Mouse (Mus musculus): ENCODE data around the gene Ncstn. TPM values are rescaled to one million over a fixed set of nuclear protein-coding genes. Genes with fewer than 3 reads are reported as not detected.

Ncstn gene
- polyA plus RNA-seq, 1 experiment: 108 TPM

- 70% methylated on average over 8 of the region's 8 CpGs for WGBS
- no peak for DNase-seq (ENCODE audit: low read depth, low spot score)
Measured at GRCm38 (mm10) chr1:172046410-172046809, 36.2 kb downstream of the Ncstn start.

- 69% methylated on average over 2 of the region's 2 CpGs for WGBS
- DNase-seq (ENCODE audit: low read depth, low spot score): no peak
Measured at GRCm38 (mm10) chr1:172029914-172030313, 52.7 kb downstream of the Ncstn start.

DNA sequence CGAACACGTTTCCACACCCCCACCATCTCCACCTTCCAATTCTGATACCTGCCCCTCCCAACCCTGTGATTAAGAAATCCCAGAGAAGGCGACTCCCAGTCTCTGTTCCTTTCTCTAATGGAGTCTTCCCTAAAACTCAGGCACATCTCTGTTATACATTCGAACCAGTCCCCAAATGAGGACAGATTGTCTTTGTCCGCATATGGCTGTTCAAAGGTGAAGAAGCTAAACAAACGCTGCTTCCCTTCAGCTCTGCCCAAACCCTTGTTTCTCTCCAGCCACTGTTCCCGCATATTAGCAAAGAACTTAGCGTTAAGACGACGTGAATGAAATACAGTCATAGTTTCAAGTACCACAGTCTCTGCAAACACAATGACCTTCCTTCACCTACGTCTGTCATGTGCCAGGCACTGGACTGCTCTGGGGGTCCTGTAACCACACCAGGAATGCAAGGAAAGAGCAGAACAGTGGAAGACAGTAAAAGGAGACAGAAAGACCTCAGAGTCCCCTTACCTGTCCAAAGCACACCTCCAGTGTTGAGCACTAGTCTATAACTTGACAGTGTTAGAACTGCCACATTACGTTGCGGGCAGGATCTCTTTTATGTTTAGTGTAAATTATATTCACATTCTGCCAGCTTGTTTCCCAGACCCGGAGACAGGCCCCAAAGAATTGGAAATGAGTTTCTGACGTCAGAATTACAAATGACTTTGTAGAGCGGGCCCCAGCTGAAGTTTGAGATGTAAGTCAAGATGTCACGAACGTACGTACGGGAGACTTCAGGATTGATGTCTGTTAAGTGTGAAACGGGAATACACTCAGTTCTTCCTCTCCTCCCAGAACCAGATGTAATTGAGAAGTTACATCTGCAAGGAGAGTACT is 54.0 kb downstream of the Ncstn start, which contains the start of gene Vangl2:
Vangl2 (minus strand) TSS at position 51 of the 882 bp plus-strand sequence.
- WGBS: 85% methylated on average over 21 of the region's 21 CpGs
- no peak for DNase-seq (ENCODE audit: low read depth, low spot score)

- 67% methylated on average over 10 of the region's 10 CpGs for WGBS
- no peak for DNase-seq (ENCODE audit: low read depth, low spot score)
Measured at GRCm38 (mm10) chr1:172027809-172028102, 54.8 kb downstream of the Ncstn start.

DNA sequence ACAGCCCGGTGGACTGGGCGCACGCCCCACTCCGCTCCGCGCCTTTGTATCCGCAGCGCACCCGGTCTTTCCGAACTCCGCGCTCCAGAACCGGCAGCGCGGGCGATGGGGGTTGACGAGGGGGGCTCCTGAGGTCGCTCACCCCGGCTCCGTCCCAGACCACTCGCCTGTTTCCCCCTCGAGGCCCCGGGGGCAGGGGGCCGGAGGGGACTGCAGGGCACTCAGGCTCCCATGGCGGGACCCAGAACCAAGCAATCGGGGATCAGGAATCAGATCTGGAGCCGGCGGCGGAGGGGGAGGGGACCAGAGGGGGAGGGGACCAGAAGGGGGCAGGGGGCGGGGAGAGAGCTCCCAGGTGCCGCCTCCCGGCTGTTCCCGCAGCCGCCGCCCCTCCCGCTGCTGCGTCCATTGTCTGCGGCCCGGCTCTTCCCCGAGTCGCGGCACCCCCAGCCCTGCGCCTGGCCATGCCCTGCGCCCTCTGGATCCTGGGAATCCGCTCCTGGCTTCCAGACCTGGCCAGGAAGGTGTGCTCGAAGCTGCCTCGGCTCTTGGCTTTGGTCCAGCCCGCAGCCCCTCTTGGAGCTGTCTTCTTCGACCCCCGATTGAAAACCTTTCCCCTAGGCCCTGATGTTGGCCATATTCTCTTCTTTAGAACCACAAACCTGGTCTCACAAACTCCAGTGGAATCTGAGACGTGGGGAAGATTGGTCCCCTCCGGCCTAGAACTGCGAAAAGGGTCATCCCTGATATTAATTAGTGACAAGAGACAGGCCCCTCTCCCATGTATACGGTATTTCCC is 55.4 kb downstream of the Ncstn start:
- 3% methylated on average over 49 of the region's 54 CpGs for WGBS
- peak; percentile 24 for DNase-seq (ENCODE audit: low read depth, low spot score)

DNA sequence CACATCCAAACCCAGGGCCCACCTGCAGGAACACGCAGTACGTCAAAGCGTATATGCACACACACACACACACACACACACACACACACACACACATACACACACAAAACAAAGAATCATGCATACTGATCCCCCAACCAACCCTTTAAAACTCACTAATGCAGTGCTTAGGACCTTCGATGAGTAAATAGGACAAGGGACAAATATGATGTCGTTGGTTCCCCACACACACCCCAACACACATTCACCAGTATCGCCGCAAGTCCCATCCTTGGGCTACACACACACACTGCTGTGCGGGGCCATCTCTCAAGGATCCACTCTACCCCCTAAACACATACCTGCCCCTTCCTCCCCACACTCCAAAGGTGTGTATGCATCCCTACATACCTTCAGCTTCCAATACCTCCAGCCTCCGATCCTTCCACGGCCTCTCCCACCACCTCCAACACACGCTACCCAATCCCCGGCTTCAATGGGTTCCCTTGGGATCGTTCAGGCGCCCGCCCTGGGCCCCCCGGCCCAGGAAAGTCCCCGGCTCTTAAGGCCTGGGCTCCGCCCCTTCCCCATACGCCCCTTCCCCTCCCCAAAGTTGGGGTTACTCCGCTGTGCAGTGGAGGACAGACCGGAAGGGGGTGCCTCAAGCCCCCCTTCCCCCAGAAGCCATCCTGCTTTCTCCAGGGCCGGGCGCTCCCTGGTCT is 56.2 kb downstream of the Ncstn start:
- WGBS: 8% methylated on average over 23 of the region's 23 CpGs
- DNase-seq (ENCODE audit: low read depth, low spot score): no peak

- WGBS: 75% methylated on average over 8 of the region's 8 CpGs
- DNase-seq (ENCODE audit: low read depth, low spot score): no peak
Measured at GRCm38 (mm10) chr1:172025201-172025904, 57.2 kb downstream of the Ncstn start.

- no peak for DNase-seq (ENCODE audit: low read depth, low spot score)
- WGBS: 81% methylated on average over 9 of the region's 9 CpGs
Measured at GRCm38 (mm10) chr1:172024140-172024895, 58.3 kb downstream of the Ncstn start.

GRCm38 (mm10) chr1:172019863-172020521 is 62.6 kb downstream of the Ncstn start:
- DNase-seq (ENCODE audit: low read depth, low spot score): no peak
- WGBS: 83% methylated on average over 10 of the region's 10 CpGs

DNA sequence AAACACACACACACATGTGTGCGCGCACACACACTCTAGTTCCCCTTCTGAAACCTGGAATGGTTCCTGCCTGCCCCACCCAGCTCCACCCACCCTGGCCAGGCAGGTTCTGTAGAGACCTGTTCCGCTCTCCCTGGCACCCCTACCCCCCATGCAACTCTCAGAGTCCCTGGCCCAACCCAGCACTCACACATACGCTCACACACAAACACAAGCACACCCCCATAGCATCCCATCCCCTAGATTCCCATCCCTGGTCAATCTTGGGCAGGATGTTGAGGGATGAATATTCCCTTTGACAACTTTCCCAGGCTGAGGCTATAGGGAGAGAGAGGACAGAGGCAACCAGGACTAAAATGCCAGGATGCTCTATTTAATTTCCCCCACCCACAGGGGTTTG is 63.3 kb downstream of the Ncstn start:
- no peak for DNase-seq (ENCODE audit: low read depth, low spot score)
- whole genome bisulfite sequencing: 48% methylated on average over 4 of the region's 4 CpGs

GRCm38 (mm10) chr1:172018336-172019311 is 64.0 kb downstream of the Ncstn start:
- DNase-seq (ENCODE audit: low read depth, low spot score): no peak
- 92% methylated on average over 9 of the region's 9 CpGs for whole genome bisulfite sequencing

DNA sequence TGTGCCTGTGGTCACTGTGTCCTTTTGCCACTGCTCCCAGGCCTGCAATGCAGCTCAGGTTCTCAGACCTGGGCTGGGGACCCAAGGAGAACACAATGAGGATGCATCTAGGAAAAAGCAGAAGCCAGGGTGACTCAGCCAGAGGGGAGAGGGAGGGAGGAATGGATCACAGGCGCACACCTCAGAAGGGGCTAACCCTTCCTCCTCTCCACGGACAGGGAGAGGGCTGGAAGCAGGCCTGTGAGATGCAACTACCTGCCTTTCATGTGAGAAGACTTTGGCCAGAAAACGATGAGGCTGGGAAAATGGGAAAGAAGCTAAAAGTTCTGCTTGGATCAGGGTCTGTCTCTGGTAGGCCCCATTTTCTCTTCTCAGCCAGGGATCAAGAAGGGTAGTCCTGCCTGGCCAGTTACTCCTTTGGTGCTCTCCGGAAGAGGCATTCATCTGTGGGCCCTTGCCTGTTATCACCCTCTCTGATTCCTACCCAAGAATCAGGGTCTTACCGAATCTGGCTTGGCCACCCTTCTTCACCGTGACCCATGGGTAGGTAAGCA is 65.0 kb downstream of the Ncstn start:
- WGBS: 90% methylated on average over 6 of the region's 6 CpGs
- no peak for DNase-seq (ENCODE audit: low read depth, low spot score)

GRCm38 (mm10) chr1:172016660-172017516 is 65.7 kb downstream of the Ncstn start:
- WGBS: 77% methylated on average over 6 of the region's 6 CpGs

DNA sequence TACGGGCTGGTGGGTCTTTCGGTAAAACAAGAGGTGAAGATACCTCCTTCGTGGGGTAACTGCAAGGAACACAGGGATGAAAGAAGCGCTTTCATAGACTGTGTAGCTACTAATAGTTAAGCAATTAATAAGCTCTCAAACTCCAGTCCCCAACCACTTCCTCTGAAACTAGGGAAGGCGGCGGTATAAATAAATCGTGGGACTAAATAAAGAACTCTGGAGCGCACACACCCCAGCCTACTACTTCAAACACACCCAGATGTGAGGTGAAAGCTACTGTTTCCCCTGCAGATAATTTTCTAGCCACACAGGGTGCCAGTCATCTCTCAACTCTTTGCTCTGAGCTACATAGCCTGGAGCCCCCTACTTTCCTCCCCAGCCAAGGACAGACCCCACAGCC is 66.6 kb downstream of the Ncstn start:
- 73% methylated on average over 8 of the region's 8 CpGs for WGBS
- DNase-seq (ENCODE audit: low read depth, low spot score): no peak

More at GRCm38 (mm10) chr1:172016660-172017516, 65.7 kb downstream of the Ncstn start:
- DNase-seq (ENCODE audit: low read depth, low spot score): no peak
